Mouse (Mus musculus): ENCODE measurements around the gene Rnps1. TPM values are rescaled to one million over a fixed set of nuclear protein-coding genes. Genes with fewer than 3 reads are reported as not detected.

The Rnps1 gene
- total and polyA plus RNA-seq, 2 experiments from 2014 or later, result 234 to 295 TPM

DNA sequence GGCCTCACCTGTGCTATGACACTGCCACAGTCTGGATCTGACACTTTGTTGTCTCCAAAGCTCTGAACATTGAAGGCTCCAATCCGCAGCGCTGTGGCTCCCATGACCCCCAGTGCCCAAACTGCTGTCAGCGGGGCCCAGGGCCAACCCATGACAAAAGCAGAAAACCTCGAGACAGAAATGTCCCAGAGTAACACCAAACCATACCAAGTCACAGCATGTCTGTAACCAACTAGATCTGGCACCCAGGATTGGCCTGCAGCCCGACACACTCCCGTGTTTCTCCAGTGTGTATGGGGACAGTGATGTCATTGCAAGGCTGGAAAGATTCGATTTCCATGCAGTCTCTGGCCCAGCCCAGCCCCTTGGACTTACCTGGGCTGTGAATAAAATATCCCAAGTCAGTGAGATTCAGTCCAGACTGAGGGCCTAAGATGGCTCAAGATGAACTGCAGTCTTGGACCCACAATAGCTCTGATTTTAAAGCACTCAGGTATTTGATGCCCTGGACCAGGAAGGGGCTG lies 28.3 kb downstream of the Rnps1 start, which contains the start of gene Dnase1l2:
Gene Dnase1l2 (minus strand): TSS at position 474 of the 524 bp plus-strand sequence.
- Histone ChIP-seq H3K36me3 (ENCODE audit: insufficient read depth, low read length) (peaks cover 67% of the 10 kb centered on the region), H3K9ac (replicated peaks; ENCODE audit: low read length) (no peak within 1 kb of the TSS), H3K4me2 (ENCODE audit: low read depth, low read length) (no peak within 1 kb of the TSS), H3K27me3 (ENCODE audit: insufficient read depth, low read length) (no peaks in the 10 kb centered on the region), H3K4me3 (ENCODE audit: low read length) (no peak within 1 kb of the TSS), H3K9me3 (ENCODE audit: low read length) (no peaks in the 10 kb centered on the region), H3K27ac (no peak within 1 kb of the TSS), H3K4me1 (ENCODE audit: insufficient read depth, low read length) (no peaks in the 10 kb centered on the region)
- DNase-seq (ENCODE audit: low spot score) (no peak), ATAC-seq (no peak)
- TF ChIP-seq CTCF (IDR thresholded peaks at IDR 0.05; ENCODE audit: low read depth), result no peak
- 75% methylated on average over 7 of the region's 7 CpGs for WGBS

DNA sequence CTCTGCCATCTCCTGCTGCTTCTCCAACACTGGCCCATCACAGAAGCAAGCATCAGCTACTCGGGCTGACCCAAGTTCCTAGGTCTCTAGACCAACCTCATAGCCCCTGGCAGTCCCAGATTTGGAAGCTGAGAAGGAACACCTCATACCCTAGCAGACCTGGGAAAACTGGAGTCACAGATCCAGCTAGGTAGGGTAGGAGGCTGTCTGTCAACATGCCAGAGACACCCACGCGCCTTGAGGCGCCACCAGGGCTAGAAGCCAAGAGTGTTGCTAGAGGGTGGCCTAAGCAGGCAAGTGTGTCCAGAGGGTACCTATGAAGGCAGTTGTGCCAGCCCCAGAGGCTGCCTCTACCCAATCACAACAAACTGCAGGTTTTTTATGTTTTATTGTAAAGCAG lies 29.0 kb downstream of the Rnps1 start:
- no peak for TF ChIP-seq CTCF (IDR thresholded peaks at IDR 0.05; ENCODE audit: low read depth)

GRCm38 (mm10) chr17:24446590-24446989 lies 32.2 kb downstream of the Rnps1 start:
- WGBS, result 92% methylated on average over 8 of the region's 8 CpGs

More for the DNA sequence above, 29.0 kb downstream of the Rnps1 start:
- H3K27me3 ChIP-seq (ENCODE audit: insufficient read depth, low read length), result no peaks in the 10 kb centered on the region
- peaks cover 74% of the 10 kb centered on the region for H3K36me3 ChIP-seq (ENCODE audit: insufficient read depth, low read length)
- H3K27ac ChIP-seq, result no peak overlapping the region
- no peak overlapping the region for H3K9ac ChIP-seq (replicated peaks; ENCODE audit: low read length)
- H3K9me3 ChIP-seq (ENCODE audit: low read length), result no peaks in the 10 kb centered on the region
- H3K4me2 ChIP-seq (ENCODE audit: low read depth, low read length), result no peak overlapping the region
- ATAC-seq, result no peak
- DNase-seq (ENCODE audit: low spot score), result no peak
- 90% methylated on average over 4 of the region's 4 CpGs for WGBS
- H3K4me3 ChIP-seq (ENCODE audit: low read length), result no peak overlapping the region
- H3K4me1 ChIP-seq (ENCODE audit: insufficient read depth, low read length), result no peaks in the 10 kb centered on the region

GRCm38 (mm10) chr17:24449507-24449906 lies 35.1 kb downstream of the Rnps1 start:
- 90% methylated on average over 6 of the region's 6 CpGs for WGBS
- no peak for DNase-seq (ENCODE audit: low spot score)
- H3K36me3 ChIP-seq (ENCODE audit: insufficient read depth, low read length), result peaks cover 62% of the 10 kb centered on the region

More at GRCm38 (mm10) chr17:24446590-24446989, 32.2 kb downstream of the Rnps1 start:
- no peaks in the 10 kb centered on the region for H3K9me3 ChIP-seq (ENCODE audit: low read length)
- no peaks in the 10 kb centered on the region for H3K27me3 ChIP-seq (ENCODE audit: insufficient read depth, low read length)
- TF ChIP-seq CTCF (IDR thresholded peaks at IDR 0.05; ENCODE audit: low read depth), result no peak
- H3K4me1 ChIP-seq (ENCODE audit: insufficient read depth, low read length), result no peaks in the 10 kb centered on the region
- ATAC-seq (no peak), DNase-seq (ENCODE audit: low spot score) (no peak)
- no peak overlapping the region for H3K4me2 ChIP-seq (ENCODE audit: low read depth, low read length)
- H3K36me3 ChIP-seq (ENCODE audit: insufficient read depth, low read length), result peaks cover 84% of the 10 kb centered on the region
- no peak overlapping the region for H3K9ac ChIP-seq (replicated peaks; ENCODE audit: low read length)
- no peak overlapping the region for H3K27ac ChIP-seq
- no peak overlapping the region for H3K4me3 ChIP-seq (ENCODE audit: low read length)

GRCm38 (mm10) chr17:24451220-24451619 lies 36.9 kb downstream of the Rnps1 start:
- H3K4me2 ChIP-seq (ENCODE audit: low read depth, low read length), result no peak overlapping the region
- TF ChIP-seq CTCF (IDR thresholded peaks at IDR 0.05; ENCODE audit: low read depth), result no peak
- DNase-seq (ENCODE audit: low spot score) (no peak), ATAC-seq (no peak)
- H3K9me3 ChIP-seq (ENCODE audit: low read length), result no peaks in the 10 kb centered on the region
- no peak overlapping the region for H3K9ac ChIP-seq (replicated peaks; ENCODE audit: low read length)
- H3K4me3 ChIP-seq (ENCODE audit: low read length), result no peak overlapping the region
- H3K27me3 ChIP-seq (ENCODE audit: insufficient read depth, low read length), result no peaks in the 10 kb centered on the region
- 95% methylated on average over 6 of the region's 6 CpGs for WGBS
- 0 out of 2 replicates have a peak, but pooled peaks cover 8% of the 10 kb centered on the region for H3K4me1 ChIP-seq (ENCODE audit: insufficient read depth, low read length)
- peaks cover 46% of the 10 kb centered on the region for H3K36me3 ChIP-seq (ENCODE audit: insufficient read depth, low read length)
- no peak overlapping the region for H3K27ac ChIP-seq

More at GRCm38 (mm10) chr17:24449507-24449906, 35.1 kb downstream of the Rnps1 start:
- Histone ChIP-seq H3K9me3 (ENCODE audit: low read length) (no peaks in the 10 kb centered on the region), H3K4me1 (ENCODE audit: insufficient read depth, low read length) (0 out of 2 replicates have a peak, but pooled peaks cover 8% of the 10 kb centered on the region), H3K27ac (no peak overlapping the region), H3K27me3 (ENCODE audit: insufficient read depth, low read length) (no peaks in the 10 kb centered on the region), H3K9ac (replicated peaks; ENCODE audit: low read length) (no peak overlapping the region), H3K4me3 (ENCODE audit: low read length) (no peak overlapping the region), H3K4me2 (ENCODE audit: low read depth, low read length) (no peak overlapping the region)
- ATAC-seq, result no peak
- TF ChIP-seq CTCF (IDR thresholded peaks at IDR 0.05; ENCODE audit: low read depth), result no peak

GRCm38 (mm10) chr17:24453372-24453771 lies 39.0 kb downstream of the Rnps1 start:
- Histone ChIP-seq H3K36me3 (ENCODE audit: insufficient read depth, low read length) (peaks cover 24% of the 10 kb centered on the region), H3K9me3 (ENCODE audit: low read length) (no peaks in the 10 kb centered on the region), H3K27ac (no peak overlapping the region), H3K4me3 (ENCODE audit: low read length) (no peak overlapping the region), H3K9ac (replicated peaks; ENCODE audit: low read length) (no peak overlapping the region), H3K27me3 (ENCODE audit: insufficient read depth, low read length) (no peaks in the 10 kb centered on the region), H3K4me2 (ENCODE audit: low read depth, low read length) (peak overlapping the region; percentile 65; the same call in 1 of the 2 replicates), H3K4me1 (ENCODE audit: insufficient read depth, low read length) (0 out of 2 replicates have a peak, but pooled peaks cover 8% of the 10 kb centered on the region)
- 95% methylated on average over 2 of the region's 2 CpGs for WGBS
- TF ChIP-seq CTCF (IDR thresholded peaks at IDR 0.05; ENCODE audit: low read depth), result no peak
- ATAC-seq (no peak), DNase-seq (ENCODE audit: low spot score) (no peak)

- Histone ChIP-seq H3K27ac (peak overlapping the region; percentile 94), H3K4me1 (ENCODE audit: insufficient read depth, low read length) (0 out of 2 replicates have a peak, but pooled peaks cover 8% of the 10 kb centered on the region), H3K27me3 (ENCODE audit: insufficient read depth, low read length) (no peaks in the 10 kb centered on the region), H3K4me3 (ENCODE audit: low read length) (peak overlapping the region; percentile 78), H3K9ac (replicated peaks; ENCODE audit: low read length) (peak overlapping the region; percentile 89), H3K36me3 (ENCODE audit: insufficient read depth, low read length) (peaks cover 15% of the 10 kb centered on the region), H3K4me2 (ENCODE audit: low read depth, low read length) (peak overlapping the region; percentile 65), H3K9me3 (ENCODE audit: low read length) (no peaks in the 10 kb centered on the region)
- ATAC-seq, result no peak
- no peak for DNase-seq (ENCODE audit: low spot score)
- WGBS, result 5% methylated on average over 14 of the region's 14 CpGs
- TF ChIP-seq CTCF (IDR thresholded peaks at IDR 0.05; ENCODE audit: low read depth), result no peak
These were observed 39.9 kb downstream of the Rnps1 start for GRCm38 (mm10) chr17:24454218-24454755.

Data from hindbrain, postnatal 0 days (tissue).